Mouse (Mus musculus) MEL (cell line): Measurements from ENCODE around the gene Adgrf2. TPM values are rescaled to one million over a fixed set of nuclear protein-coding genes. Genes with fewer than 3 reads are reported as not detected.

Source experiments
- DNase-seq: peaks from one replicate; pipeline ENCODE4 v3.0.0; 2011; ENCODE audit warnings: low read depth, low spot score
- H3K27ac ChIP-seq: 2 replicates; pipeline ENCODE4 v1.5.1; 2012; ENCODE audit warnings: low read depth, mild to moderate bottlenecking, control low read depth, low read length, moderate library complexity; ENCODE audit not compliant: control insufficient read depth
- H3K27me3 ChIP-seq, 2 experiments: fragments of 150-350 bp in 1 of 2; sonication (generic) in 1 of 2; 2 replicates each; pipeline ENCODE4 v1.6.1; 2012; ENCODE audit warnings: low read length in 2 of 2, mild to moderate bottlenecking in 2 of 2, improper control_type of control experiment in 1 of 2, moderate library complexity in 1 of 2; ENCODE audit not compliant: insufficient read depth in 2 of 2, control insufficient read depth in 1 of 2
- H3K36me3 ChIP-seq, 2 experiments: 2 replicates each; pipeline ENCODE4 v1.6.1; 2012 to 2014; ENCODE audit warnings: low read length in 2 of 2, improper control_type of control experiment in 1 of 2, inconsistent platforms in 1 of 2, mild to moderate bottlenecking in 1 of 2; ENCODE audit not compliant: insufficient read depth in 2 of 2, control insufficient read depth in 1 of 2
- H3K4me1 ChIP-seq, 2 experiments: fragments of 150-350 bp in 1 of 2; sonication (generic) in 1 of 2; 2 replicates each; pipeline ENCODE4 v1.6.1; 2012; ENCODE audit warnings: low read length in 2 of 2, improper control_type of control experiment in 1 of 2, mild to moderate bottlenecking in 1 of 2; ENCODE audit not compliant: insufficient read depth in 2 of 2, control insufficient read depth in 1 of 2
- H3K4me3 ChIP-seq, 2 experiments: fragments of 150-350 bp in 1 of 2; sonication (generic) in 1 of 2; 2 replicates each; pipeline ENCODE4 v1.5.1; 2012; ENCODE audit warnings: low read depth in 2 of 2, low read length in 2 of 2, mild to moderate bottlenecking in 2 of 2, moderate library complexity in 2 of 2, control low read depth in 1 of 2, improper control_type of control experiment in 1 of 2; ENCODE audit not compliant: control insufficient read depth in 1 of 2, insufficient read depth in 1 of 2
- H3K79me2 ChIP-seq: 2 replicates; pipeline ENCODE4 v1.6.1; 2012; ENCODE audit warnings: mild to moderate bottlenecking, low read length, moderate library complexity; ENCODE audit not compliant: control insufficient read depth, poor library complexity, insufficient read depth
- H3K9ac ChIP-seq: 2 replicates; pipeline ENCODE4 v1.6.1; 2012; ENCODE audit warnings: low read depth, mild to moderate bottlenecking, control low read depth, low read length, moderate library complexity; ENCODE audit not compliant: control insufficient read depth, poor library complexity, severe bottlenecking
- H3K9me3 ChIP-seq: fragments of 150-350 bp; sonication (generic); replicated peaks from 2 replicates; pipeline ENCODE4 v1.6.1; 2012; ENCODE audit warnings: mild to moderate bottlenecking, low read length, improper control_type of control experiment, moderate library complexity; ENCODE audit not compliant: insufficient read depth
- BHLHE40 ChIP-seq: IDR thresholded peaks from 2 replicates; pipeline ENCODE4 v1.6.1; 2012; ENCODE audit warnings: low read depth, mild to moderate bottlenecking, inconsistent platforms, low read length, improper control_type of control experiment, borderline replicate concordance
- CHD1 ChIP-seq: IDR thresholded peaks from 2 replicates; pipeline ENCODE4 v1.6.1; 2012; ENCODE audit warnings: low read depth, mild to moderate bottlenecking, inconsistent platforms, low read length, improper control_type of control experiment
- CTCF ChIP-seq, 3 experiments: IDR thresholded peaks in 2 of 3; conservative IDR thresholded peaks in 1 of 3; 2 replicates each; pipeline ENCODE4 v1.5.1; 2011 to 2012; ENCODE audit warnings: low read length in 3 of 3, low read depth in 2 of 3, mild to moderate bottlenecking in 2 of 3, improper control_type of control experiment in 1 of 3, inconsistent platforms in 1 of 3, mixed read lengths in 1 of 3, moderate library complexity in 1 of 3; ENCODE audit not compliant: control insufficient read depth in 1 of 3, insufficient read depth in 1 of 3, poor library complexity in 1 of 3, severe bottlenecking in 1 of 3
- E2F4 ChIP-seq: IDR thresholded peaks from 2 replicates; pipeline ENCODE4 v1.6.1; 2011; ENCODE audit warnings: low read depth, low read length, improper control_type of control experiment, borderline replicate concordance
- GABPA ChIP-seq: IDR thresholded peaks from 2 replicates; pipeline ENCODE4 v1.6.1; 2012; ENCODE audit warnings: low read depth, mild to moderate bottlenecking, inconsistent platforms, low read length, improper control_type of control experiment, moderate library complexity
- GATA1 ChIP-seq: IDR thresholded peaks from 2 replicates; pipeline ENCODE4 v1.6.1; 2011; ENCODE audit warnings: low read depth, low read length, improper control_type of control experiment
- HCFC1 ChIP-seq: IDR thresholded peaks from 2 replicates; pipeline ENCODE4 v1.6.1; 2012; ENCODE audit warnings: low read depth, mild to moderate bottlenecking, inconsistent platforms, low read length, improper control_type of control experiment, moderate library complexity
- JUND ChIP-seq: IDR thresholded peaks from 2 replicates; pipeline ENCODE4 v1.6.1; 2011; ENCODE audit warnings: low read depth, mild to moderate bottlenecking, improper control_type of control experiment, low read length
- KAT2A ChIP-seq: conservative IDR thresholded peaks from 2 replicates; pipeline ENCODE4 v1.6.1; 2012; ENCODE audit warnings: low read depth, low read length, improper control_type of control experiment, inconsistent platforms
- MAFK ChIP-seq: IDR thresholded peaks from 2 replicates; pipeline ENCODE4 v1.6.1; 2011; ENCODE audit warnings: low read depth, mild to moderate bottlenecking, low read length, improper control_type of control experiment, borderline replicate concordance
- MAX ChIP-seq: IDR thresholded peaks from 2 replicates; pipeline ENCODE4 v1.6.1; 2011; ENCODE audit warnings: low read length, improper control_type of control experiment
- MAZ ChIP-seq: IDR thresholded peaks from 2 replicates; pipeline ENCODE4 v1.6.1; 2012; ENCODE audit warnings: low read depth, mild to moderate bottlenecking, inconsistent platforms, low read length, improper control_type of control experiment
- MEF2A ChIP-seq: IDR thresholded peaks from 2 replicates; pipeline ENCODE4 v1.6.1; 2014; ENCODE audit warnings: low read depth, mild to moderate bottlenecking, inconsistent platforms, low read length, improper control_type of control experiment; ENCODE audit not compliant: poor library complexity, insufficient replicate concordance, severe bottlenecking; ENCODE audit errors: extremely low read depth
- MXI1 ChIP-seq: IDR thresholded peaks from 2 replicates; pipeline ENCODE4 v1.6.1; 2011; ENCODE audit warnings: mild to moderate bottlenecking, low read depth, low read length, improper control_type of control experiment
- NELFE ChIP-seq: IDR thresholded peaks from 2 replicates; pipeline ENCODE4 v1.6.1; 2011; ENCODE audit warnings: low read depth, low read length, improper control_type of control experiment
- NRF1 ChIP-seq: IDR thresholded peaks from 2 replicates; pipeline ENCODE4 v1.6.1; 2014; ENCODE audit warnings: low read depth, mild to moderate bottlenecking, inconsistent platforms, low read length, improper control_type of control experiment, moderate library complexity; ENCODE audit not compliant: poor library complexity, insufficient read depth, severe bottlenecking
- POLR2AphosphoS2 ChIP-seq: IDR thresholded peaks from 2 replicates; pipeline ENCODE4 v1.6.1; 2011; ENCODE audit warnings: low read length, improper control_type of control experiment
- RAD21 ChIP-seq: IDR thresholded peaks from 2 replicates; pipeline ENCODE4 v1.6.1; 2011; ENCODE audit warnings: mild to moderate bottlenecking, low read depth, low read length, improper control_type of control experiment
- SIN3A ChIP-seq: IDR thresholded peaks from 2 replicates; pipeline ENCODE4 v1.6.1; 2012; ENCODE audit warnings: low read length, improper control_type of control experiment, inconsistent platforms
- TAL1 ChIP-seq: IDR thresholded peaks from 2 replicates; pipeline ENCODE4 v1.6.1; 2012; ENCODE audit warnings: mild to moderate bottlenecking, inconsistent platforms, low read length, moderate library complexity, mixed read lengths
- TBP ChIP-seq: IDR thresholded peaks from 2 replicates; pipeline ENCODE4 v1.8.0; 2011; ENCODE audit warnings: low read depth, low read length, improper control_type of control experiment
- TCF12 ChIP-seq: IDR thresholded peaks from 2 replicates; pipeline ENCODE4 v1.6.1; 2014; ENCODE audit warnings: low read depth, mild to moderate bottlenecking, inconsistent platforms, low read length, improper control_type of control experiment, moderate library complexity
- UBTF ChIP-seq: IDR thresholded peaks from 2 replicates; pipeline ENCODE4 v1.6.1; 2012; ENCODE audit warnings: low read depth, mild to moderate bottlenecking, inconsistent platforms, low read length, improper control_type of control experiment, moderate library complexity, borderline replicate concordance; ENCODE audit not compliant: insufficient read depth
- USF1 ChIP-seq: IDR thresholded peaks from 2 replicates; pipeline ENCODE4 v1.6.1; 2014; ENCODE audit warnings: low read depth, mild to moderate bottlenecking, inconsistent platforms, low read length, improper control_type of control experiment, moderate library complexity
- USF2 ChIP-seq, 2 experiments: IDR thresholded peaks; 2 replicates each; pipeline ENCODE4 v1.6.1; 2011 to 2012; ENCODE audit warnings: improper control_type of control experiment in 2 of 2, low read length in 2 of 2, borderline replicate concordance in 1 of 2, inconsistent platforms in 1 of 2, low read depth in 1 of 2, mild to moderate bottlenecking in 1 of 2; ENCODE audit not compliant: insufficient read depth in 1 of 2
- ZNF384 ChIP-seq: IDR thresholded peaks from 2 replicates; pipeline ENCODE4 v1.6.1; 2012; ENCODE audit warnings: low read depth, mild to moderate bottlenecking, inconsistent platforms, low read length, improper control_type of control experiment
- polyA plus RNA-seq, 2 experiments: library from polyadenylated mRNA; stranded (reverse) in 1 of 2; unstranded in 1 of 2; fragments of >175 nt in 1 of 2; fragments of >200 nt in 1 of 2; gene quantifications; 2 replicates each; pipeline versions ENCODE4 v1.2.1 to v1.2.4; 2012; ENCODE audit warnings: low replicate concordance in 2 of 2, low read depth in 1 of 2; ENCODE audit not compliant: insufficient read length in 2 of 2, insufficient read depth in 1 of 2, missing spikeins in 1 of 2
- total RNA-seq: library from RNA; depleted of rRNA; stranded (reverse); fragments of 300-350 nt; gene quantifications from 2 replicates; pipeline ENCODE4 v1.2.3, GENCODE M21; 2012

Adgrf2 gene
- total and polyA plus RNA-seq, 3 experiments: not detected

- Histone ChIP-seq H3K9me3 (no peaks in the 10 kb centered on the region), H3K9ac (no peak overlapping the region), H3K79me2 (no peaks in the 10 kb centered on the region), H3K36me3 (no peaks in the 10 kb centered on the region), H3K27me3 (no peaks in the 10 kb centered on the region), H3K4me3 (no peak overlapping the region), H3K27ac (no peak overlapping the region), H3K4me1 (no peaks in the 10 kb centered on the region)
- DNase-seq: no peak
- TF ChIP-seq POLR2AphosphoS2 (no peak), SIN3A (no peak), MEF2A (no peak), MXI1 (no peak), KAT2A (no peak), MAFK (no peak), GATA1 (no peak), MAZ (no peak), TCF12 (no peak), CTCF (IDR thresholded peaks at IDR 0.05 in 2 of 3, conservative IDR thresholded peaks at IDR 0.05 in 1 of 3; ENCODE audit: control insufficient read depth in 1 of 3, insufficient read depth in 1 of 3, low read depth in 2 of 3, low read length in 3 of 3, poor library complexity in 1 of 3, severe bottlenecking in 1 of 3) (no peak), MAX (no peak), RAD21 (no peak), USF2 (IDR thresholded peaks at IDR 0.05; ENCODE audit: borderline replicate concordance in 1 of 2, insufficient read depth in 1 of 2, low read depth in 1 of 2, low read length in 2 of 2) (no peak), UBTF (no peak), JUND (no peak), HCFC1 (no peak), USF1 (no peak), GABPA (no peak), TBP (no peak), CHD1 (no peak)
Observed at GRCm38 (mm10) chr17:42714991-42715390, 27.0 kb downstream of the Adgrf2 start.

GRCm38 (mm10) chr17:42710717-42711116, 31.3 kb downstream of the Adgrf2 start:
- H3K79me2 ChIP-seq: no peaks in the 10 kb centered on the region
- H3K27me3 ChIP-seq: no peaks in the 10 kb centered on the region
- no peak for TF ChIP-seq MAX
- TF ChIP-seq BHLHE40: no peak
- TF ChIP-seq MAZ: no peak
- TF ChIP-seq MEF2A: no peak
- no peak for TF ChIP-seq ZNF384
- no peak for TF ChIP-seq USF2 (IDR thresholded peaks at IDR 0.05; ENCODE audit: borderline replicate concordance in 1 of 2, insufficient read depth in 1 of 2, low read depth in 1 of 2, low read length in 2 of 2)
- no peak for TF ChIP-seq JUND
- no peak for TF ChIP-seq KAT2A
- no peak for TF ChIP-seq SIN3A
- TF ChIP-seq GATA1: no peak
- no peak for TF ChIP-seq NELFE
- no peak for TF ChIP-seq GABPA
- TF ChIP-seq MAFK: no peak
- TF ChIP-seq E2F4: no peak
- TF ChIP-seq TAL1: no peak
- TF ChIP-seq NRF1: no peak
- no peak for TF ChIP-seq RAD21
- TF ChIP-seq USF1: no peak
- H3K4me3 ChIP-seq: no peak overlapping the region
- no peaks in the 10 kb centered on the region for H3K4me1 ChIP-seq
- H3K36me3 ChIP-seq: no peaks in the 10 kb centered on the region
- no peak for DNase-seq
- H3K9ac ChIP-seq: no peak overlapping the region
- no peaks in the 10 kb centered on the region for H3K9me3 ChIP-seq
- H3K27ac ChIP-seq: no peak overlapping the region
